Mouse (Mus musculus): ENCODE data around the gene Cryba4. TPM values are rescaled to one million over a fixed set of nuclear protein-coding genes. Genes with fewer than 3 reads are reported as not detected.
A peak's percentile ranks its signal among the peaks of the same experiment; 100 is the strongest.

Gene Cryba4
- total and polyA plus RNA-seq, 3 experiments, result 0.39 to 0.77 TPM; not detected in 1

DNA sequence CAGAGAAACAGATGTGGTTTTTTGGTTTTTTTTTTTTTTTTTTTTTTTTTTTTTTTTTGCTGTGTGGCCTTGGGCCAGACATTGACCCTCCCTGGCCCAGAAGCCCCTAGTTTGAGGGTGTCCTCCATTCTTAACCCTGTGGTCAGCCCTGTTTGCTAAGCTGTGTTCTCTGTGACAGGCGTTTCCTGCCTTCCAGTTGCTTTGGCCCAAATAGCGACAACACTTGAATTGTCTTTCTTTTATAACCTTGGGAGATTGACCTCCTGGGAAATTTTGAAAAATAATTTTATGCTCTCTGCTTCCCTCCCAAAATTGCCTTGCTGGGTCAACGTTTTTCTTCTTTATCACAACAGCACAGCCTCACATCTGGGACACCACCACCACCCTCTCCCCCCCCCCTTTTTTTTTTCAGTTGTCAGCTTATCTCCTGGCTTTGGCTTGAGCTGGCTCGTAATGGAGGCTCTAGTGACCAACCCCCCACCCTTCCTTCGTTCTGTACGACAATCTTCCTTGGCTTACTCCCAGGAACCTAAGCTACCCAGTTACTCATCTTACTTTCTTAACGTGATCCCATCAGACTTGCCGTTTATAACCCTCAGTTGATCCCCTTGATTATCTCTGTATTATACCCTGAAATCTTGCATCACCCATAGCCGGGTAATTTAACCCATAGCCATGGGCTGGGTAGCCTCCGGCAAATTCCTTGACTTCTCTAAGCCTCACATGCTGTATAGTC lies 8.6 kb downstream of the Cryba4 start:
- Histone ChIP-seq H3K27me3 (ENCODE audit: control insufficient read depth in 1 of 2, insufficient read depth in 2 of 2, low read length in 2 of 2) (no peaks in the 10 kb centered on the region), H3K27ac (ENCODE audit: control insufficient read depth, low read depth, low read length) (peak overlapping the region; percentile 91), H3K4me1 (ENCODE audit: control insufficient read depth in 1 of 2, insufficient read depth in 2 of 2, low read length in 2 of 2) (peaks cover 4 to 16% of the 10 kb centered on the region in 2 experiments; a peak in 3 of 4 replicates), H3K4me3 (ENCODE audit: control insufficient read depth in 1 of 2, insufficient read depth in 1 of 2, low read depth in 2 of 2, low read length in 2 of 2) (no peak overlapping the region), H3K9ac (ENCODE audit: control insufficient read depth, low read depth, low read length, poor library complexity, severe bottlenecking) (no peak overlapping the region), H3K79me2 (ENCODE audit: control insufficient read depth, insufficient read depth, low read length, poor library complexity) (no peaks in the 10 kb centered on the region), H3K9me3 (replicated peaks; ENCODE audit: insufficient read depth, low read length) (no peaks in the 10 kb centered on the region), H3K36me3 (ENCODE audit: control insufficient read depth in 1 of 2, insufficient read depth in 2 of 2, low read length in 2 of 2) (peaks cover 0 to 4% of the 10 kb centered on the region in 2 experiments; a peak in 2 of 4 replicates)
- TF ChIP-seq MYB (IDR thresholded peaks at IDR 0.05; ENCODE audit: low read depth, low read length) (0 out of 2 replicates have a peak, but pooled peaks have one; percentile 40), EP300 (IDR thresholded peaks at IDR 0.05; ENCODE audit: low read depth in 1 of 2, low read length in 2 of 2) (peak; percentile 29 to 60; a peak in 3 of 4 replicates), E2F4 (IDR thresholded peaks at IDR 0.05; ENCODE audit: borderline replicate concordance, low read depth, low read length) (no peak), SMC3 (IDR thresholded peaks at IDR 0.05; ENCODE audit: low read depth, low read length) (no peak), TCF12 (IDR thresholded peaks at IDR 0.05; ENCODE audit: low read depth, low read length) (peak; percentile 48; the same call in 1 of the 2 replicates), TAL1 (IDR thresholded peaks at IDR 0.05; ENCODE audit: low read length) (peak; percentile 48)
- DNase-seq (ENCODE audit: low read depth, low spot score), result peak; percentile 56

- TF ChIP-seq USF1 (IDR thresholded peaks at IDR 0.05; ENCODE audit: low read depth, low read length) (no peak), ZNF384 (IDR thresholded peaks at IDR 0.05; ENCODE audit: low read depth, low read length) (no peak), POLR2AphosphoS2 (IDR thresholded peaks at IDR 0.05; ENCODE audit: low read length) (no peak), EP300 (IDR thresholded peaks at IDR 0.05; ENCODE audit: low read depth in 1 of 2, low read length in 2 of 2) (no peak), ELF1 (IDR thresholded peaks at IDR 0.05; ENCODE audit: low read depth, low read length) (no peak), POLR2AphosphoS5 (IDR thresholded peaks at IDR 0.05; ENCODE audit: borderline replicate concordance, low read depth, low read length) (no peak), KAT2A (conservative IDR thresholded peaks at IDR 0.05; ENCODE audit: low read depth, low read length) (no peak), ETS1 (IDR thresholded peaks at IDR 0.05; ENCODE audit: low read depth, low read length) (no peak), MYC (IDR thresholded peaks at IDR 0.05; ENCODE audit: low read depth, low read length) (no peak), ZKSCAN1 (IDR thresholded peaks at IDR 0.05; ENCODE audit: low read depth, low read length) (no peak), RAD21 (IDR thresholded peaks at IDR 0.05; ENCODE audit: low read depth, low read length) (no peak), TAL1 (IDR thresholded peaks at IDR 0.05; ENCODE audit: low read length) (no peak), RCOR1 (IDR thresholded peaks at IDR 0.05; ENCODE audit: low read depth, low read length) (no peak), JUND (IDR thresholded peaks at IDR 0.05; ENCODE audit: low read depth, low read length) (no peak), USF2 (IDR thresholded peaks at IDR 0.05; ENCODE audit: borderline replicate concordance in 1 of 2, insufficient read depth in 1 of 2, low read depth in 1 of 2, low read length in 2 of 2) (no peak), UBTF (IDR thresholded peaks at IDR 0.05; ENCODE audit: borderline replicate concordance, insufficient read depth, low read depth, low read length) (no peak), NRF1 (IDR thresholded peaks at IDR 0.05; ENCODE audit: insufficient read depth, low read depth, low read length, poor library complexity, severe bottlenecking) (no peak), BHLHE40 (IDR thresholded peaks at IDR 0.05; ENCODE audit: borderline replicate concordance, low read depth, low read length) (no peak), ZMIZ1 (IDR thresholded peaks at IDR 0.05; ENCODE audit: low read depth, low read length) (no peak)
- H3K4me3 ChIP-seq (ENCODE audit: control insufficient read depth in 1 of 2, insufficient read depth in 1 of 2, low read depth in 2 of 2, low read length in 2 of 2), result no peak overlapping the region
- no peaks in the 10 kb centered on the region for H3K27me3 ChIP-seq (ENCODE audit: control insufficient read depth in 1 of 2, insufficient read depth in 2 of 2, low read length in 2 of 2)
- no peaks in the 10 kb centered on the region for H3K9me3 ChIP-seq (replicated peaks; ENCODE audit: insufficient read depth, low read length)
- peaks cover 0 to 4% of the 10 kb centered on the region in 2 experiments; a peak in 2 of 4 replicates for H3K36me3 ChIP-seq (ENCODE audit: control insufficient read depth in 1 of 2, insufficient read depth in 2 of 2, low read length in 2 of 2)
- no peaks in the 10 kb centered on the region for H3K79me2 ChIP-seq (ENCODE audit: control insufficient read depth, insufficient read depth, low read length, poor library complexity)
- no peak for DNase-seq (ENCODE audit: low read depth, low spot score)
- H3K4me1 ChIP-seq (ENCODE audit: control insufficient read depth in 1 of 2, insufficient read depth in 2 of 2, low read length in 2 of 2), result peaks cover 4 to 16% of the 10 kb centered on the region in 2 experiments; a peak in 3 of 4 replicates
- no peak overlapping the region for H3K9ac ChIP-seq (ENCODE audit: control insufficient read depth, low read depth, low read length, poor library complexity, severe bottlenecking)
- peak overlapping the region; percentile 91 for H3K27ac ChIP-seq (ENCODE audit: control insufficient read depth, low read depth, low read length)
These were observed 9.3 kb downstream of the Cryba4 start for GRCm38 (mm10) chr5:112243041-112243440.
